Mouse (Mus musculus) stomach, postnatal 0 days (tissue): Measurements from ENCODE around the gene Gm9603. TPM values are rescaled to one million over a fixed set of nuclear protein-coding genes. Genes with fewer than 3 reads are reported as not detected.
"Not testable (repeated sequence)": the region's sequence is repeated elsewhere in the genome, so short reads cannot be mapped to it uniquely, and the experiment has no call there.

ENCODE experiments used
- ATAC-seq: fragments of 200-750 bp; cut with Nextera tagmentation; 2 replicates; pipeline ENCODE4 v1.8.0; 2017; ENCODE audit not compliant: low FRiP score, low TSS enrichment
- DNase-seq: peaks from one replicate; pipeline ENCODE4 v3.0.0-alpha.2; 2016; ENCODE audit warnings: low spot score
- H3K27ac ChIP-seq: fragments of 300-500 bp; sonication (generic); replicated peaks from 2 replicates; pipeline ENCODE4 v1.5.1; 2014; ENCODE audit warnings: mild to moderate bottlenecking, control low read depth
- H3K27me3 ChIP-seq: fragments of 300-500 bp; sonication (generic); 2 replicates; pipeline ENCODE4 v1.6.1; 2014; ENCODE audit warnings: low read length; ENCODE audit not compliant: control insufficient read depth, insufficient read depth
- H3K36me3 ChIP-seq: fragments of 300-500 bp; sonication (generic); 2 replicates; pipeline ENCODE4 v1.6.1; 2014; ENCODE audit warnings: low read length, mixed read lengths; ENCODE audit not compliant: control insufficient read depth, insufficient read depth
- H3K4me1 ChIP-seq: fragments of 300-500 bp; sonication (generic); replicated peaks from 2 replicates; pipeline ENCODE4 v1.6.1; 2014; ENCODE audit warnings: antibody characterized with exemption; ENCODE audit not compliant: control insufficient read depth, insufficient read depth
- H3K4me2 ChIP-seq: fragments of 300-500 bp; sonication (generic); replicated peaks from 2 replicates; pipeline ENCODE4 v1.6.1; 2014; ENCODE audit warnings: low read depth, mild to moderate bottlenecking, control low read depth, moderate library complexity
- H3K4me3 ChIP-seq: fragments of 300-500 bp; sonication (generic); 2 replicates; pipeline ENCODE4 v1.5.1; 2014; ENCODE audit warnings: low read depth, low read length, control low read depth
- H3K9ac ChIP-seq: fragments of 300-500 bp; sonication (generic); 2 replicates; pipeline ENCODE4 v1.6.1; 2014; ENCODE audit warnings: mild to moderate bottlenecking, low read length, control low read depth, mixed read lengths
- H3K9me3 ChIP-seq: fragments of 300-500 bp; sonication (generic); 2 replicates; pipeline ENCODE4 v1.6.1; 2016; ENCODE audit warnings: low read length; ENCODE audit not compliant: control insufficient read depth
- WGBS: fragments of 180-500 bp; shearing (Covaris S2); extraction: QIAGEN DNeasy Blood & Tissue Kit; methylation state at CpG from one replicate; pipeline ENCODE4 v1.1.7; 2014; 5-methylcytosine and 5-hydroxymethylcytosine counted together
- polyA plus RNA-seq: library from polyadenylated mRNA; unstranded; fragments of >200 nt; fragmentation: Nextera tagmentation; extraction: Ambion mirVana; gene quantifications from 2 replicates; pipeline ENCODE4 v1.2.1, GENCODE M21; 2015

Gene Gm9603
- not detected in 2 replicates for polyA plus RNA-seq

- not testable (repeated sequence) for H3K4me1 ChIP-seq, H3K27ac ChIP-seq, ATAC-seq, DNase-seq, H3K36me3 ChIP-seq, H3K9ac ChIP-seq, H3K4me2 ChIP-seq, H3K9me3 ChIP-seq, H3K4me3 ChIP-seq, H3K27me3 ChIP-seq
- no CpG with 5 or more reads among the region's 2 CpGs for WGBS
Measured at GRCm38 (mm10) chr14:5687357-5687756, at the start of gene Gm9603. Gene Gm9603 (minus strand): TSS chr14:5687457.

GRCm38 (mm10) chr14:5632928-5633327 lies 54.3 kb downstream of the Gm9603 start, which contains the start of gene Gm8265:
Gene Gm8265 (minus strand): TSS chr14:5633028.
- ATAC-seq, H3K9ac ChIP-seq, H3K4me3 ChIP-seq, DNase-seq, H3K27me3 ChIP-seq, H3K9me3 ChIP-seq, H3K36me3 ChIP-seq, H3K4me2 ChIP-seq, H3K27ac ChIP-seq, H3K4me1 ChIP-seq: not testable (repeated sequence)
- no CpG with 5 or more reads among the region's 1 CpGs for WGBS

Other genes starting within 250 kb of the Gm9603 start
- gene Gm3194, start 232.0 kb downstream of the Gm9603 start, polyA plus RNA-seq, result 0.34 and 0.50 TPM in 2 replicates
- gene Gm8246, start 209.6 kb downstream of the Gm9603 start, polyA plus RNA-seq, result not detected in 2 replicates
- gene Gm3187, start 203.2 kb downstream of the Gm9603 start, polyA plus RNA-seq, result not detected in 2 replicates
- 0.35 and 0.36 TPM in 2 replicates for gene Gm3488, start 185.8 kb downstream of the Gm9603 start, polyA plus RNA-seq
- not detected in 2 replicates for gene Gm3532, start 149.0 kb downstream of the Gm9603 start, polyA plus RNA-seq
- gene Gm8265, start 54.4 kb downstream of the Gm9603 start, polyA plus RNA-seq, result not detected in 2 replicates
- 0.16 TPM in 1 of 2 replicates, not detected in the other for gene Gm3373, start 54.1 kb upstream of the Gm9603 start, polyA plus RNA-seq
- 0.34 and 0.50 TPM in 2 replicates for gene Gm3383, start 120.5 kb upstream of the Gm9603 start, polyA plus RNA-seq
- gene Gm3424, start 142.9 kb upstream of the Gm9603 start, polyA plus RNA-seq, result not detected in 2 replicates
- gene Gm8237, start 192.9 kb upstream of the Gm9603 start, polyA plus RNA-seq, result 0.11 and 0.25 TPM in 2 replicates